Mouse (Mus musculus) lung, postnatal 0 days (tissue): Measurements from ENCODE around the gene Pde2a.

Experiments used
- CTCF ChIP-seq: IDR thresholded peaks from 2 replicates; pipeline ENCODE4 v1.5.1; 2016; ENCODE audit warnings: antibody characterized with exemption, mild to moderate bottlenecking
- EP300 ChIP-seq: IDR thresholded peaks from 2 replicates; pipeline ENCODE4 v1.6.1; 2016; ENCODE audit warnings: antibody characterized with exemption, mild to moderate bottlenecking, control low read depth

- TF ChIP-seq CTCF (no peak), EP300 (no peak)
Observed at GRCm38 (mm10) chr7:101514768-101515167, 93.3 kb downstream of the Pde2a start.
